Mouse (Mus musculus): ENCODE data around the gene Serpina9.

- TF ChIP-seq CHD2 (IDR thresholded peaks at IDR 0.05; ENCODE audit: low read depth, low read length) (no peak), ZNF384 (IDR thresholded peaks at IDR 0.05; ENCODE audit: low read depth, low read length) (no peak), MAFK (IDR thresholded peaks at IDR 0.05; ENCODE audit: insufficient read depth, low read depth, low read length) (no peak)
Measured at GRCm38 (mm10) chr12:103962337-103962736, 51.2 kb downstream of the Serpina9 start.

Data from ES-E14 (cell line).